Mouse (Mus musculus) cerebellum, postnatal 14 days (tissue): Measurements from ENCODE around the gene Wbp1.

ENCODE experiments used
- DNase-seq, 2 experiments: peaks; one replicate each; pipeline ENCODE4 v3.0.0; 2021; ENCODE audit warnings: mixed read lengths in 2 of 2

The Wbp1 gene

GRCm38 (mm10) chr6:83115682-83116372 is 5.5 kb downstream of the Wbp1 start:
- peak in 1 of 2 experiments; percentile 46 for DNase-seq

GRCm38 (mm10) chr6:83115011-83115671 is 6.2 kb downstream of the Wbp1 start, which contains the start of gene Mogs:
Mogs (plus strand) TSS chr6:83115496.
- DNase-seq: peak; percentile 94 to 95

GRCm38 (mm10) chr6:83111510-83112136 is 9.7 kb downstream of the Wbp1 start:
- no peak for DNase-seq

- DNase-seq: peak; percentile 88 to 89
Observed at GRCm38 (mm10) chr6:83108762-83109668, 12.3 kb downstream of the Wbp1 start, which contains the start of gene Mrpl53. Mrpl53 (plus strand) TSS chr6:83109040.

GRCm38 (mm10) chr6:83107566-83108400 is 13.6 kb downstream of the Wbp1 start:
- peak; percentile 75 to 93 for DNase-seq

- DNase-seq: no peak
Observed at GRCm38 (mm10) chr6:83104158-83104557, 17.2 kb downstream of the Wbp1 start.

- no peak for DNase-seq
Observed at GRCm38 (mm10) chr6:83103130-83103650, 18.2 kb downstream of the Wbp1 start.

GRCm38 (mm10) chr6:83101688-83102556 is 19.4 kb downstream of the Wbp1 start:
- DNase-seq: peak; percentile 66 to 68

- peak; percentile 92 for DNase-seq
Observed at GRCm38 (mm10) chr6:83101316-83101687, 20.1 kb downstream of the Wbp1 start, which contains the start of the genes Ccdc142 and Gm42688. Ccdc142 (plus strand) TSS chr6:83101601. Gm42688 (plus strand) TSS chr6:83101617.

- DNase-seq: no peak
Observed at GRCm38 (mm10) chr6:83098411-83098810, 22.9 kb downstream of the Wbp1 start.

- no peak for DNase-seq
Observed at GRCm38 (mm10) chr6:83095968-83096367, 25.4 kb downstream of the Wbp1 start.

- DNase-seq: no peak
Observed at GRCm38 (mm10) chr6:83092416-83093127, 28.8 kb downstream of the Wbp1 start.

GRCm38 (mm10) chr6:83087926-83088260 is 33.5 kb downstream of the Wbp1 start:
- no peak for DNase-seq

- DNase-seq: peak; percentile 43 to 56
Observed at GRCm38 (mm10) chr6:83087205-83087925, 34.0 kb downstream of the Wbp1 start.

GRCm38 (mm10) chr6:83086121-83087035 is 35.0 kb downstream of the Wbp1 start, which contains the start of gene Lbx2:
Lbx2 (plus strand) TSS chr6:83086367.
- no peak for DNase-seq

GRCm38 (mm10) chr6:83084477-83084876 is 36.9 kb downstream of the Wbp1 start:
- DNase-seq: no peak

- DNase-seq: no peak
Observed at GRCm38 (mm10) chr6:83083497-83083896, 37.9 kb downstream of the Wbp1 start.

GRCm38 (mm10) chr6:83080210-83080609 is 41.1 kb downstream of the Wbp1 start:
- DNase-seq: no peak
